Mouse (Mus musculus) cerebral cortex, adult 2 months (tissue): Measurements from ENCODE around the gene Snx32.

Experiments
- WGBS: fragments of 180-500 bp; shearing (Covaris S2); methylation state at CpG from one replicate; pipeline ENCODE4 v1.1.7; 2018; 5-methylcytosine and 5-hydroxymethylcytosine counted together

Snx32 gene

GRCm38 (mm10) chr19:5457746-5458442 is 52.4 kb downstream of the Snx32 start, which contains the start of gene Ccdc85b:
Gene Ccdc85b, minus strand, starts transcription at chr19:5457894.
- 9% methylated on average over 14 of the region's 14 CpGs for WGBS

- 1% methylated on average over 70 of the region's 70 CpGs for WGBS
Observed at GRCm38 (mm10) chr19:5456922-5457745, 53.2 kb downstream of the Snx32 start.

- WGBS, result 2% methylated on average over 26 of the region's 26 CpGs
Observed at GRCm38 (mm10) chr19:5456241-5456921, 54.0 kb downstream of the Snx32 start.

GRCm38 (mm10) chr19:5455568-5455967 is 54.8 kb downstream of the Snx32 start:
- 12% methylated on average over 8 of the region's 8 CpGs for WGBS

- 54% methylated on average over 12 of the region's 12 CpGs for WGBS
Observed at GRCm38 (mm10) chr19:5455037-5455436, 55.3 kb downstream of the Snx32 start.

- WGBS, result 51% methylated on average over 6 of the region's 6 CpGs
Observed at GRCm38 (mm10) chr19:5451766-5452165, 58.6 kb downstream of the Snx32 start.

DNA sequence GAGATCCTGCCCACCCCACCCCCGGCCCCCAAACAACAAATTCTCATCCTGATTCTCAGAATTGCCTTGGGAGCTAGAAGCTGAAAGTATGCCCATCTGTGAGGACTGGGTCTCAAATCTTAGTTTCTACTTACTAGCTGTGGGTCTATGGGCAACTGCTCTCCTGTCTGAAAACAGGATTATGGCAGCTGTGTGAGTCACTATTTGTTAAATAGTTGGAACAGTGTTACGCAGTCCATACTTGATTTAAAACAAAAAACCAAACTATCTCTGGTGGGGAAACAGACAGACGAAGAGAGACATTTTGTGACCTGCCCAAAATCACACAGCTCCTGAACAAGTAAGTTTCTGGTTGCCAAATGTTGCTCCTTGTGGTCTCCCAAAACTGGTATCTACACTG is 60.7 kb downstream of the Snx32 start:
- WGBS, result 84% methylated on average over 3 of the region's 3 CpGs

- WGBS, result 7% methylated on average over 36 of the region's 36 CpGs
Observed at GRCm38 (mm10) chr19:5448354-5449150, 61.8 kb downstream of the Snx32 start.

GRCm38 (mm10) chr19:5447515-5448353 is 62.6 kb downstream of the Snx32 start, which contains the start of gene Fosl1:
Gene Fosl1, plus strand, starts transcription at chr19:5447547.
- WGBS, result under 1% methylated on average over 70 of the region's 70 CpGs

DNA sequence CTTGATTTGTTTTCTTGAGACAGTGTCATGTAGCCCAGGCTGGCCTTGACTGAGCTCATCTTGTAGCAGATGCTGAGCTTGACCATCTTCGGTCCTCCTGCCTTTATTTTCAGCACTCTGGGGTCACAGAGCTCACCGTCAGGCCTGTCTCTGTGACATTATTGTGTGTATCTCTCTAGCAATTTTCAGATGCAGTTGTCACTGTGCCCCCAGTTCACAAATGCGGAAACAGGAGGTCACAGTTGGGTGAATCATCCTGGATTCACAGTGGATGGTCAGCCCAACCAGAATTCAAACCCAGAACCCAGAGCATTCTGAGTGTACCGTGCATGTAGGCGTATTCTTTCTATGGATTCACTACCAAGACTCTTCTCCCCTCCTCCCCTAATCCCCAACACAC is 64.6 kb downstream of the Snx32 start:
- WGBS, result 95% methylated on average over 5 of the region's 5 CpGs

DNA sequence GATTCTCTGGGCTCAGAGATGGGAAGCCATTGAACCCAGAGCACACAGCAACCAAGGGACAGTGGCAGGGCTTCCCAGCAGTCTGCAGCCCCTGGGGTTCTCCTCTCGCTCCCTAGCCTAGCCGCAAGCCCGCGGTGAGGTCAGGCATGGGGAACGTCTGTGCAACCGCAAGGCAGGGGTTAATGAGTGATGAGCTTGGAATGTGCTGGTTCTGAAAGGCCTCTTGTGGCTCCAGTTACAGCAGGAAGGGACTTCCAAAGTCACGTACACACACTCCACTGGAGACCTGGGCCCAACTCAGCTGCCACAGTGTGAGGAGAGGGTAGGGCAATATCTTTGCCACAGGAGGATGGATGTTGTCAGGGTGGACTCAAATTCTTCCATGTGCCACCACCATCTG is 65.4 kb downstream of the Snx32 start:
- 55% methylated on average over 7 of the region's 7 CpGs for WGBS

GRCm38 (mm10) chr19:5444371-5444908 is 65.9 kb downstream of the Snx32 start:
- 77% methylated on average over 9 of the region's 9 CpGs for WGBS
